Mouse (Mus musculus): ENCODE data around the gene Cyp2c40.
"Not testable (repeated sequence)": the region's sequence is repeated elsewhere in the genome, so short reads cannot be mapped to it uniquely, and the experiment has no call there.

DNA sequence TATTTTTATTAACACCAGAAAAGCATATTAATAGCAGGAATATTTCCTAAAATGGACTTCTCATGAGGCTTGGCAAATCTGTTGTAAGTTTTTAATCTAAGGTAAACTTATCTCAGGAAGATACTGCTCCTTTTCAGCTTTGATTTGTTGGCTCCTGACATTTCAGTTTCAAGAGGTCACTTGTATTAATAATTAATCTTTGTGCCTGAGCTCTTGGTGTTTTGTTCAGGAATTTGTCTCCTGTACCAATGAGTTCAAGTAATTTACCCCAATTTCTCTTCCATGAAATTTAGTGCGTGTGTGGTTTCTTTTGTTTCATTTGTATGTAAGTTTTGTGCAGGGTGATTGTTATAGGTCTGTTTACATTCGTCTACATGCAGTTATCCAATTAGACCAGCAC, 8.3 kb upstream of the Cyp2c40 start:
- not testable (repeated sequence) for TF ChIP-seq GATA1, TAL1 (IDR thresholded peaks at IDR 0.05; ENCODE audit: low read length)
